Mouse (Mus musculus) adrenal gland, adult 8-10 months (tissue): Measurements from ENCODE around the gene Coa7. TPM values are rescaled to one million over a fixed set of nuclear protein-coding genes. Genes with fewer than 3 reads are reported as not detected.
"Not testable (repeated sequence)": the region's sequence is repeated elsewhere in the genome, so short reads cannot be mapped to it uniquely, and the experiment has no call there.

ENCODE experiments used
- DNase-seq: peaks from one replicate; pipeline ENCODE4 v3.0.0; 2022
- total RNA-seq, 4 experiments: library from RNA; stranded (reverse); gene quantifications; 2 replicates each; pipeline ENCODE4 v1.2.4; 2022

Gene Coa7
- total RNA-seq, 4 experiments from 2014 or later = 38.0 to 61.1 (median 44.6) TPM

DNA sequence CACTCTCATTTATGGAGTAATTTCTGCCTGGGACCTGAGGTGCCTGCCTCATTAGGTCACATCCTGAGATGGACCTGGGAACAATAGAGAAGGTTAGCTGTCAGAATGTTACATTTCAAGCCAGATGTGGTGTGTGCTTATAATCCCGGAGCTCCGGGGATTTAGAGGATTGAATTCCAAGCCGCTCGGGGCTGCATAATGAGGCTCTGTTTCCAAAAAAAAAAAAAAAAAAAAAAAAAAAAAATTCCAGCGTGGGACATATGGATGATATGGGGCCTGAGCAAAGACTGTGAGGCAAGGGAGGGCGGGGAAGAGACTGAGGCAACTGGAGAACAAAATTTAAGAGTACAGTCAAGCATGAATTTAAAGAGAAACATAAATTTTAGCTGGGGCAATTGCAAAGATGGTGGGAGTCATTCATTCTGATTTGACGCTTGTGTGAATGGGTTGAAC is 16.7 kb downstream of the Coa7 start:
- no peak for DNase-seq

DNA sequence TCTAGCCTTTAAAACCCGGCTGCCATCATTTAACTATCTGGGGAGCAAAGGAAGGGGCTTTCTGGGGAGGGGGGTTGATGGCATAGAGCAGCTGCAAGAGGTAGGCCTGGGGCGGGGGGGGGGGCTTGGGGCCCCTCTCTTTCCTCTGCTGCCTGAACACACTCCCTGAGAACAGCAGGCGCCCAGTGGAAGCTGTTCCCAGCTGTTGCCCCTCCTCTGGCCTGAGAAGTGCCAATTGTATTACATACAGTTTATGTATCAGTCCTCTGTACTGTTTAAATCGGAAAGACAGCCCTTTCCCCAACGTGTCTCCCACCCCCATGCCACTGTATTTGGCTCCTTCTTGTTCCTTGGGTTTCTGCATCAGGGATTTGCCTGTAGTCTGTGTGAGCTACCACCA is 17.9 kb downstream of the Coa7 start:
- DNase-seq = no peak

DNA sequence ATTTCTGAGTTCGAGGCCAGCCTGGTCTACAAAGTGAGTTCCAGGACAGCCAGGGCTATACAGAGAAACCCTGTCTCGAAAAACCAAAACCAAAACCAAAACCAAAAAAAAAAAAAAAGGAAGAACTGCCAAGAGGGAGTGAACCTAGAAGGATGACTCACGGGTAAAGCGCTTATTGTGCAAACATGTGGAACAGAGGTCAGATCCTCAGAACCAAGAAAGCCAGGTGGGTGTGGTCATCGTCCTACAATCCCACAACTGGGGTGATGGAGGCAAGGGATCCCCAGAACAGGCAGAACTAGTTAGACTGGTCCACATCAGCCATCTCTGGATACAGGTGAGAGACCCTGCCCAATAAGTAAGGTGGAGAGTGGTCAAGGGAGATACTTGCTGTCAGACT is 19.2 kb downstream of the Coa7 start:
- DNase-seq = no peak

DNA sequence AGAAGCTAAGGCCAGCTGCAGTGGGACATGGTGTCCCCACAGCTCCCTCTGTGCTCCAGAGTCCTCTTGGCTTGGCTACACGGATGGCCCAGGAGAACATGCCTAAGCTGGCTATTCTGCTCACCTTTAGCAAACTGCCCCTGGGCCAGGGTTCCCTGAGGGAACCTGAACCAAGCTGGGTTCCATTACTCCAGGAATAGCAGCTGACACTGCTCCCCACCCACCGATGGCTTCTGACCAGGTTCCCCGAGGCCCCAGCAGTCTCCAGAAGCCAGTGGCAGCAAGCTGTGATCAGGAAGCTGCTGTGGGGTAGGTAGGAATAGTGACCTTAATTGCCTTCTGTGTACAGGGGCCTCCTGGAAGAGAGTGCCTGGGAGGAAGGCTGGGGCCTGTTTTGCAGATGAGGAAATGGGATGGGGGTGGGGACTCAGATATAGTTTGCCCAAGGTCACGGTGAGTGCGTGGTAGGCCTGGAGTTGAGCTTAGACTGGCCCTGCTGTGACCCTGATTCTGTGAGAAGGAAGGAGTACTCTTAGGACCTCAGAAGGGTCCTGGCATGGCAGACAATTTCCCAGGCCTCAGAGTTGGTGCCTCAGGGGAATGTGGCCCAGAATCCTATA is 20.4 kb downstream of the Coa7 start:
- no peak for DNase-seq

DNA sequence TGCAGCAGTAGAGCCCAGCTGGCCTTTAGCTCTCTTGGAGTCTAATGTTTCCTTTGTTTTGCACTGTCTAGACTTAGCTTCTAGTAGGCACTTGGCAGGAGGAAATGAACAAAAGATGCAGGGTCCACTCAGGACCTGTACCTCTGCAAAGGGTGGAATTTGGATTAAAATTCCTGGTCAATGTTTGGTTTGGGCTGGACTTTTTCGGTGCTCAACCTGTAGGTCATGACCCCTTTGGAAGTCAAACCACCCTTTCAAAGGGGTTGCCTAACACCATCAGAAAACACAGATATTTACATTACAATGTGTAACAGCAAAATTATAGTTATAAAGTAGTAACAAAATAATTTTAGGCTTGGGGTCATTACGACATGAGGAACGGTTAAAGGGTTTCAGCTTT is 21.1 kb downstream of the Coa7 start:
- no peak for DNase-seq

DNA sequence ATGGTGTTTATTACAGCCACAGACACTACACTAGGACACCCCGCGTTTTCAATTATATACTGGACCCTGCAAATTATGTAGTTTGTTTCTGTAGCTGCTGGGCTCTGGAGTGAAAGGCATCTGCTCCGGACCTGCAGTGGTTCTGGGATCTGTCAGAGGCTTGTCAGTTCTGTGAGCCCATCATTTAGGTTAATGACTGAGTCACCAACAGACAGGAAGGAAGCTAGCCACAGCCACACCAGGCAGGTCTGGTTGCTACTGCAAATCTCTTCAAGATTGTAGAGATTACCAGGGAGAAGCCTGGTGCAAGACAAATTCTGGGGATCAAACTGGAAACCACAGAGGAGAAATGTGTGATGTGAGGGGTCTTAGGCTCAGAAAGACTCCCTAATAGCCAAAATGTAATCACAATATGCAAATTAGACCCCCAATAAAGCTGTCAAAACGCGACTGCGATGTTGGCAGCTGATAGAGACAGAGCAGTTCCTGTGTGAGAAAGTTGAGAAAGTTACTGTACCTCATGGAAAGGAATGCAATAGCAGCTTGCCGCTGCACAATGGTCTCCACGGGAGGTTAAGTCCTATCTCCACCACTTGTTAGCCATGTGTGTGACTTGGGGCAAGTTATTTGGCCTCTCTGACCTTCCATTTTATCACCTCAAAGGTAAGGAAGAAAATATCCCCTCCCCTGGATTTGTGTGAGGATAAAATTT is 22.1 kb downstream of the Coa7 start:
- DNase-seq = no peak

DNA sequence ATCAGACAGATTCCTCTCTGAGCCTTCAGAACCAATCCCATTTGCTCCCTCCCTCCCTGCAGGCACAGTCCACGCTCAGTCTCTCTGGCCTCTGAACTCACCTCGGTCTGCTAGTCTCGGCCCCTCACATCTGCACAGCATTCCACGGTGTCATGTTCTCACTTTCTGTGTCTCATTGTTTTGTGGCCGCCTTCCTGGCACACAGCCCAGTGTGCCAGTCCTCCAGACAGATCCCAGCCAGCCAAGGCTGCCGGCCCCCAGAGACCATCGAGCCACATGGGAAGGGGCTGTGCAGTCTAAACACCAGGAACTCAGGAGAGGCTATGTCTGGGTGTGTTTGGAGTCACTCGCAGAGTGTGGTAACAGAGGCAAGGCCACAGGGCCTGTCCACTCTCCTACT is 22.9 kb downstream of the Coa7 start:
- no peak for DNase-seq

DNA sequence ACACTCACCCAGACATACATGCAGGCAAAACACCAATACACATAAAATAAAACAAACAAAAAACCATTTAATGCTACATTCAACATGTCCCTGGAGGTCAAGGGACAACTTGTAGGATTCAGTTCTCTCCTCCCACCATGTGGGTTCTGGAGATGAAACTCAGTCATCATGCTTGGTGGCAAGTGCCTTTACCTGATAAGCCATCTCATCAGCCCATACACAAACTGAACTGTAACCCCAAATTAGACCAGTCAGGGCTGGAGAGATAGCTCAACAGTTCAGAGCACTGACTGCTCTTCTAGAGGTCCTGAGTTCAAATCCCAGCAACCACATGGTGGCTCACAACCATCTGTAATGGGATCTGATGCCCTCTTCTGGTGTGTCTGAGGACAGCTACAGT is 25.7 kb downstream of the Coa7 start:
- DNase-seq = not testable (repeated sequence)

DNA sequence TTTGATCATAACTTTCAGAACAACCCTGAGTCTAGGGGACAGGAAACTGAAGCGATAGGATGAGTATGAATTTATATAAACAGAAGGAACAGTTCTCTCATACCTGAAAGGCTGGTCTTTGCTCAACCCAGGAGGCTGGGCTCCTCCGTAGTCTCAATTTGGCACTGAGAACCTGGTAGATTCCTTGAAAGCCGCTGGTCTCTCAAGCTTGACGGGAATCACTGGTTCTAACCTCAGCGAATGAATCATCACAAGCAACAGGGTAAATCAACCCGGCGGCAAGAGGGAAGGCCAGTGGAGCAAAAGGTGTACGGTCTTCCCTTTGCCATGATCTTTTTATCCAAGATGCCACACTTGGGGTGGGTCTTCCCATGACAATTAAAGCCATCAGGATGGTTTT is 29.5 kb downstream of the Coa7 start:
- no peak for DNase-seq

DNA sequence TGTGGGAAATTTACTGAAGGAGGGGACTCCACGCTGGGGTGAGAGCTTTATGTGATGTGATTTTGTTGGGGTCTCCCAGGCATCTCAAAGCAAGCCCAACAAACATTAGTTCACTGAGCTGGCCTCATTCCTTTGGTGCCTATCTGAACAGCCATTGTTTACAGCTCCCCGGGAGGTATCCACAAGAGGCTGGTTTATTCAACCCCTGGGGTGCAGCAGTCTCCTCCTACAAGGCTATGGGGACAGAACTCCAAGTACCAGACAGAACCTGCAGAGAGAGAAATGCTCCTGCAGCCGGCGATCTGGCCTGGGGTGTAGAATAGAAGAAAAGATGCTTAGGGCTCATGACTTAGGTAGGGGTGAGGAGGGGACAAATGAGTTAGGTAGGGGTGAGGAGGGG is 30.6 kb downstream of the Coa7 start:
- no peak for DNase-seq

DNA sequence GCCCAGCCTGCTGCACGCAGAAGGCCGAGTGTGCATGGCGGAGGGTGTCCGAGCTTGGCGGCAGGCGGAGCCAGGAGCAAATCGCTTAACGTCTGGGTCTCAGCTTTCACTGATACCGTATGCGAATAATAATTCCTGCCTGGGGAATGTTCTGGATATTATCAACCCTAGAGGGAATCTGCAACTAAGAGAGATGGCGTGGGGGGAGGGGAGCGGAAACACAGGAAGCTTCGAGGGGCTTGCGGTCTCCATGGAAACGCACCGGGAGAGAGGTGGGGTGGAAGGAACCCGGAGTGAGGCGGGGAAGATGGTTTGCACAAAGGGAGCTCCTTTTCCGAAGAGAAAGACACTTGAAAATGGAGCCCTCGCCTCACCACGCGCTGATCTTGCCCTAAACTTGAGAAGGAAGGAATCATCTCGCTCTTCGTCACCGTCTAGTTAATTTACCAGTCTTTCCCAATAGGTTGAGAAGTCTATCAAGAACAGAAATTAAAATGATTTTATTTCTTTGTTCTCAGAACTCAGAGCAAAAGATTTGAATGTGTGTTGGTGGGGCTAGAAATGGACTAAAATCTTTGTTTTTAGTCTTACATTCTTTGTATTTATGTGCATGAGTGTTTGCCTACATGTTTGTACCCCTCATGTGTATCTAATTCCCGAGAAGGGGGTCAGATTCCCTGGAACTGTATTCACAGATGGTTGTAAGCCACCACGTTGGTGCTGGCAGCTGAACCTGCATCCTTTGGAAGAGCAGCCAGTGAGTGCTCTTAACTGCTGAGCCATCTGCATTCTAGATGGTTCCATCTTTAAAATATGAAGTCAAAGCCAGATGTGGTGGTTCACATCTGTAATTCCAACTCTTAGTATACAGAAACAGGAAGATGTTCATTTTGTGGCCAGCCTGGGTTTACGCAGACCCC is 32.5 kb downstream of the Coa7 start:
- no peak for DNase-seq

DNA sequence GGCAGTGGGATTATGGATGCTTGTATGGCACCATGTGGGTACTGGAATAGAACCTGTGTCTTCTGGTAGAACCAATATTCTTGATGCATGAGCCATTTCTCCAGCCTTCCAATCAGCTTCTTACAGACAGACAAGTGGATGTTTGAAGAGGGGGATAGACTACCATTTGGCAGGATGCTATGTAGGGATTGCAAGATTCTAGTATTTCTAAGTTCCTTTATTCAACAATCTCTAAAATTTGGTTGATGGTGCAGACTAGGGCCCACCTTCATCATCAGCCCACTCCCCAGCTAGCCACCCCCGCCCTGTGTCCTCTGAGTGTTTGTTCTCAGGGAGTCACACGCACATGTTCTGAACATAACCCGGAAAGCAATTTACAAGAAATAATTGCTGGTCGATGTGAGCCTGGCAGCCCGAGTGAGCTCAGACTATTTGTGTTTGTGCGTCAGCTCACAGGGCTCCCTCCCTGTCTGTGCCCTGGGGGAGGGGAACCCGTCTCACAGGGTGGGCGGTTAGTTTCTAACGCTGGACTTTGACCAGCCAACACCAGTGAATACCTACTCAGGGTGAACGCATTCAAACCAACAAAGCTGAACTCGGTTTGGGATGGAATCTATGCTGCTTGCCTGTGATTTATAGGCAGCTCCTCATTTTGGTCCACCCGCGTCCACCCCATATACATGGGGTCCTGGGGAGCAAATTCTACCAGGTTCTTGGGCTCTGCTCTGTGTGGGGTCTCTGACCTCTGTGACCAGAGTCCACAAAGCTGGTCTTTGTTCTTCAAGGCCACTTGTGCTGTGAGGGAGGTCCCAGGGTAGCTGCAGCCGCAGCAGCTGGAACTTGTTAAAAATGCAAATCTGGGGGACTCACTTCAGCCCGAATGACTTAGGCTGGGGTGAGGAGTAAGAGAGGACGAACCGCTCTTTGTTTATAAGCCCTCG is 34.7 kb downstream of the Coa7 start:
- DNase-seq = no peak

DNA sequence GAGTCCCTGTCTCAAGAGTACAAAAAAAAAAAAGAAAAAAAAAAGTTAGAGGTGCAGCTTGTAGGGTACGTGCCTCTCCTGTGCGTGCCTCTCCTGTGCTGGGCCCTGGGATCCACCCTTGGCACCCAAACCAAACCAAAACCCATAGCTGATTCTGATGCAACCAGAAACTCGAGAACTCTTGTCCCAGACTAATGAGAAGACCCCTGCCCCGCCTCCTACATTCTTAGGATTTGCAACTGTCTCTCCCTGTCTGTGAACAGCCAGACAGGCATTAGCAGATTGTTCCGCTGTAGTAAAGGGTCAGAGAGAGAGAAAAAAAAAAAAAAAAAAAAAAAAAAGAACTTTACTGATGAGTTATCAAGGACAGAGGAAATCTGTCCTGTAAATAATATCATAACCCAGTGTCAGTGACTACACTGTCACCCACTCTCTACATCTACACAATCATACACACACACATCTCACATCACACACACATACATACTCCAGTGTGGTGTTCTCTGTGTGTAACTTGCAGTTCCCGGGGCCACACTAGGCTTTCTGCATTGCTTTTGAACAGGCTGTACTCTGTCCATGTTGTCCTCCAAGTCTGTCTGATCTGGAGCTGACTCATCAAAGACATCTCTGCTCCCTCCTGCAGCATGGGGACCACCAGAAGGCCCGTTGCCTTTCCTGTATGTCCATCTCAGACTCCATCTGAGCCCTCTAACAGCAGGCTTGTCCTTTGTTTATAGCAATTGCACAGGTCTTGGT is 35.6 kb downstream of the Coa7 start:
- no peak for DNase-seq

DNA sequence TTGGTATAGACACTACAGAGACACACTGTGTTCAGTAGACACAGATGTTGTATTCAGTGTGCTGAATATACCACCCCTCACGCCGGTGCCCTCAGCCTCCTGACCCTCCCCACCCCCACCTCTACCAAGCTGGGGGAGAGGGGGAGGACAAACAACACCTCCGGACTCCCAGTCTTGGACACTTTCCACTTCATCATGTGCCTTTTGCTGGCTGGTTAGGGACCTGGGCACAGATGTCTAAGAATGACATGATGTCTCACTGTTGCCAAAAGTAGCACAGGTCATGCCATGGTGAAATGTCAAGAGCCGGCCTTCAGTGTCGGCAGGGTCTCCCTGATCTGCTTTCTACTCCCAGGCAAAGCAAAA is 36.2 kb downstream of the Coa7 start:
- no peak for DNase-seq

DNA sequence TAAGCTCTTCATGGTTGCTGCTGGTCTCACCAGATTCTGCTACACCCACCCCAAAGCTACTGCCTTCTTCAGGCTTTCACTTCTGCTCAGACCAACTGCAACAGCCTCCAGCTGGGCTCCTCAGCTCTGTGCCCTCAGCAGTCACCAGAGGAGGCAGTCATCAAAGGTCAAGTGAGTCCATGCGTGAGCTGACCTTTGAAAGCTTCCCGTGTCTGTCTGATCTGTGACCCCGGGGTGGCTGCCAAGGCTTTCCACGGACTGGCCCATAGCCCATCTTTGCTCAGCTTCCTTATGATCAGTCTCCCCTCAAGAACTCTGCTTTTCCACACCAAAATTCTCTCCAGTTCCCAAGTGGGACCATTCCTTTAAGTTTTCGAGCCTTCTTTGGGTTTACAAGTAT is 41.3 kb downstream of the Coa7 start:
- DNase-seq = no peak

DNA sequence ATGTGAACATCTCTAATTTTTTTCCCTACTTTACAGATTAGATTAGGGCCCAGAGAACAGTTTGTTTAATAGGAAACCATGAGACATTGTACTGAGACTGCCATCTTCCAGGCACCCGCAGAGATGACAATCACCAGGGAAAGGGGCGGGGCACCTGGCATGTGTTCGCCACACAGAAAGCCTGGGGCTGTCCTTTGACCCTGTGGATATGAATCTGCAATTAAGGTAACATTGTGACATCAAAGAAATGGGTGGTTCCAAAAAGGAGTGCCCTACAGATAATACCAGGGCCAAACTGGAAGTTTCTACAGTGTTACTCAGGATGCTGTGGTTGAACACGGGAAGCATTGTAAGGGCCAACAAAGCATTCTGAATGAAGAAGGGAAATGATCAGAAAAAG is 42.5 kb downstream of the Coa7 start:
- DNase-seq = no peak

DNA sequence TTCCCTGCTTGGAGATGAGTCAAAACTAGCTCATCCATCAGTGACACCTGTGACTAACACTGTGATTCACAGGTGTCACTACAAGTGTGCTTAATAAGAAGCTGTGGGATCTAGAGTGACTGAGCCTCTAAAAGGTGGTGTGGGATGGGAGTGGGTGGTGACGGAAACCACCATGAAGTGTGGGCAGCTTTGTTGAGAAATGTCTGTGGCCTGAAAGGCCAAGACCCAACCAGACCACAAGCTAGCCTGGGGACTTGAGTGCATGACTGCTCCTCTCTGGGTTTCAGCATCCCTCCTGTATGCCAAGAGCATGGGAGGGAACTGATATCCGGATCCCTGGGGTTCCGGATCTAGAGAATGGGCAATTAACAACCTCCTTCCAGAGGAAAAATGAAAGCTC is 43.5 kb downstream of the Coa7 start:
- DNase-seq = no peak

DNA sequence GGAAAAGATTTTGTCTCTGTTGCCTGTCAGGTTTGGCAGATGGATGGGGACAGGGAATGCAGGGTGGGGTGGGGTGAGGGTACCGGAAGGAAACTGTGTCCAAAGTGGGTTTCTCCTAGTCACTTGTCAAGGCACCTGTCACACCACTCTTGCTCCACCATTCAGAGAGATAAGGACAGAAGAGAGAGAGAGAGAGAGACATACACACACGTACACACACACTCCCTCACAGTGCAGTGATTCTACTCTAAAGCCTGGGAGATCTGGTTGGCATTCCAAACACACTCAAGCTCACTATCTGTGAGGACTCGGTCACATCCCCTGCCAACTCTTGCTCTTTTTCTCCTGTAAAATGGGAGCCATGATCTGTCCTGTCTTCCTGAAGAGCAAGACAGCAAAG is 44.2 kb downstream of the Coa7 start:
- no peak for DNase-seq

DNA sequence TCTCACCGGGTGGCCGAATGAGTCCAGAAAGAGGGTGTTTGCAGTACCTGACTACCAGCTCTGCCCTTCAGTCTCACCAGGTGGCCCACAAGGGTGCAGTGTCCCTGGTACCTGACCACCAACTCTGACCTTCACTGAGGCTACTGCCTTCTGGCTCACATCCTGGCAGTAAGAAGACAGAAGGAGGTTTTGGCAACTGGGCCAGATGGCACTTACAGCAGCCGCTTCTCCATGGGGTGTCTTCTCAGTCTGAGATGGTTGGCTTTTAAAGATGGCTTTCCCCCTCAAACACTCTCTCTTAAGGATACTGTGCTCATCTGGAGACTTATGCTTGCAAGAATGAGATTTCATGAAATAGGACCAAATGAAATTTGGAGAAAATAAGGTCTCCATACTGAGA is 51.5 kb downstream of the Coa7 start:
- DNase-seq = no peak

DNA sequence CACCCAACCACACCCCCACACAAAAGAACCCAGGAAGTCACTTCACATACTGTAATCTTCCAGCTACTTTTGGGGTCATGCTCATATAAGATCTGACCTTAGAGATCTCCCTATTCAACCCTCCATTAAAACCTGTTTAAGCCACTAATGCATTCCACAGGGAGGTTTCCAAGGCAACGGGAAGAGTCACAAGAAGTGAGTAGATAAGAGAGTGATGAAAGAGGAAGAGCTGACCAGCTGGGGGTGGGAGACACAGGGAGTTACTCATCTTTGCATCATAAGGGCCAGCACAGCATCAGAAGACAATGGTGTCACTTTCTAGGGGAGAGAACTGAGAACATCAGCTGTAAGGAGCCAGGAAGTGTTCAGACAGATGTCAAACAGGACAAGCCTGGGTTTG is 52.2 kb downstream of the Coa7 start:
- no peak for DNase-seq

DNA sequence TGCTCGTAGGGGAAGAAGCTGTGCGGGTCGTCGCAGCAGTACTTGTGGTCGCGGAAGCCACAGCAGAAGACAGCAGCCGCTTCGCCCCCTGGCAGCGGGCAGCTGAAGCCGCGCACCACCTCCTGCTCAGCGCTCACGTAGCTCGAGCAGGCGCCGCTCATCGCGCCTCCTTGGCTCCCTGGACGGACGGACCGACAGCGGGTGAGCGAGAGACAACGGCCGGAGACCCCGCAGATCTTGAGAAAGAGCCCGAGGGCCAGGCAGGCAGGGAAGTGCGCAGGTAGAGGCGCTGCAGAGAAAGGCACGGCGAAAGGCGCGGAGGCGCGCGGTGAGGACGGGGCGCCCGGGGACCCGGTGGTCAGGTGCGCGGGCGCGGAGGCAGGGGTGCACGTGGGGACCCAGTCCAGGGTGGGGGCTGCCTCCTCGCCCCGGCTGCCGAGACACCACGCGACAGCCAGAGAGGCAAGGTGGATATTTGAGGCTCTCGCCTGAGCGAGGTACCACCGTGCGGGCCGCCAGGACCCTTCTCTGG is 55.3 kb downstream of the Coa7 start, which contains the start of gene Shisal2a:
Gene Shisal2a, minus strand, starts transcription at position 167 of the 532 bp plus-strand sequence.
- no peak for DNase-seq
